Mouse (Mus musculus): Measurements from ENCODE around the gene Foxg1. TPM values are rescaled to one million over a fixed set of nuclear protein-coding genes. Genes with fewer than 3 reads are reported as not detected.

Gene Foxg1
- not detected for polyA plus RNA-seq (2014; fragmentation: Illumina TruSeq; extraction: RNeasy Lipid Tissue Mini Kit (QIAGEN cat#74804); ENCODE audit: low read depth, low replicate concordance)

GRCm38 (mm10) chr12:49382565-49383520 lies at the start of gene Foxg1:
TSS of gene Foxg1 (plus strand) at chr12:49382660.

DNA sequence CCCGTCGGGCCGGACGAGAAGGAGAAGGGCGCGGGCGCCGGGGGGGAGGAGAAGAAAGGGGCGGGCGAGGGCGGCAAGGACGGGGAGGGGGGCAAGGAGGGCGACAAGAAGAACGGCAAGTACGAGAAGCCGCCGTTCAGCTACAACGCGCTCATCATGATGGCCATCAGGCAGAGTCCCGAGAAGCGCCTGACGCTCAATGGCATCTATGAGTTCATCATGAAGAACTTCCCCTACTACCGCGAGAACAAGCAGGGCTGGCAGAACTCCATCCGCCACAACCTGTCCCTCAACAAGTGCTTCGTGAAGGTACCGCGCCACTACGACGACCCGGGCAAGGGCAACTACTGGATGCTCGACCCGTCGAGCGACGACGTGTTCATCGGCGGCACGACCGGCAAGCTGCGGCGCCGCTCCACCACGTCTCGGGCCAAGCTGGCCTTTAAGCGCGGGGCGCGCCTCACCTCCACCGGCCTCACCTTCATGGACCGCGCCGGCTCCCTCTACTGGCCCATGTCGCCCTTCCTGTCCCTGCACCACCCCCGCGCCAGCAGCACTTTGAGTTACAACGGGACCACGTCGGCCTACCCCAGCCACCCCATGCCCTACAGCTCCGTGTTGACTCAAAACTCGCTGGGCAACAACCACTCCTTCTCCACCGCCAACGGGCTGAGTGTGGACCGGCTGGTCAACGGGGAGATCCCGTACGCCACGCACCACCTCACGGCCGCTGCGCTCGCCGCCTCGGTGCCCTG lies 2.6 kb downstream of the Foxg1 start, which contains the start of gene Gm43517:
Gene Gm43517 (plus strand): TSS at position 299 of the 755 bp plus-strand sequence.

Other genes with a start within 250 kb of the Foxg1 start
- not detected for gene Gm43517, start 2.5 kb downstream of the Foxg1 start, polyA plus RNA-seq (2014; fragmentation: Illumina TruSeq; extraction: RNeasy Lipid Tissue Mini Kit (QIAGEN cat#74804); ENCODE audit: low read depth, low replicate concordance)

Measured in adipose tissue, adult 10 weeks (tissue).